Mouse (Mus musculus) ES-CJ7 (cell line): ENCODE measurements around the gene Braf.

Source experiments
- DNase-seq: peaks from one replicate; pipeline ENCODE4 v3.0.0; 2011; ENCODE audit warnings: low read depth, low spot score

The Braf gene

GRCm38 (mm10) chr6:39556900-39557659 lies 168.2 kb downstream of the Braf start:
- DNase-seq, result peak; percentile 52

GRCm38 (mm10) chr6:39555648-39555945 lies 169.7 kb downstream of the Braf start:
- no peak for DNase-seq

- peak; percentile 26 for DNase-seq
These were observed 170.2 kb downstream of the Braf start for GRCm38 (mm10) chr6:39554888-39555647.
